Mouse (Mus musculus) heart, postnatal 0 days (tissue): ENCODE results near the gene Trnau1ap. TPM values are rescaled to one million over a fixed set of nuclear protein-coding genes. Genes with fewer than 3 reads are reported as not detected.

Experiments
- ATAC-seq: fragments of 200-750 bp; cut with Nextera tagmentation; 2 replicates; pipeline ENCODE4 v1.8.0; 2017; ENCODE audit warnings: low read depth, moderate number of reproducible peaks, moderate library complexity; ENCODE audit not compliant: insufficient read depth
- DNase-seq: peaks from one replicate; pipeline ENCODE4 v3.0.0-alpha.2; 2016; ENCODE audit warnings: low spot score
- H3K27ac ChIP-seq: fragments of 300-500 bp; sonication (generic); 2 replicates; pipeline ENCODE4 v1.5.1; 2014; ENCODE audit warnings: low read depth, mild to moderate bottlenecking
- H3K27me3 ChIP-seq: fragments of 300-500 bp; sonication (generic); 2 replicates; pipeline ENCODE4 v1.6.1; 2014; ENCODE audit warnings: low read length, mixed read lengths; ENCODE audit not compliant: control insufficient read depth, insufficient read depth
- H3K36me3 ChIP-seq: fragments of 300-500 bp; sonication (generic); replicated peaks from 2 replicates; pipeline ENCODE4 v1.6.1; 2014; ENCODE audit warnings: low read length, mixed read lengths; ENCODE audit not compliant: control insufficient read depth, insufficient read depth
- H3K4me1 ChIP-seq: fragments of 300-500 bp; sonication (generic); 2 replicates; pipeline ENCODE4 v1.6.1; 2014; ENCODE audit warnings: antibody characterized with exemption; ENCODE audit not compliant: control insufficient read depth, insufficient read depth
- H3K4me2 ChIP-seq: fragments of 300-500 bp; sonication (generic); 2 replicates; pipeline ENCODE4 v1.6.1; 2014; ENCODE audit warnings: low read depth, mild to moderate bottlenecking, low read length, moderate library complexity
- H3K4me3 ChIP-seq: fragments of 300-500 bp; sonication (generic); 2 replicates; pipeline ENCODE4 v1.5.1; 2014; ENCODE audit warnings: low read depth, low read length
- H3K9ac ChIP-seq: fragments of 300-500 bp; sonication (generic); replicated peaks from 2 replicates; pipeline ENCODE4 v1.6.1; 2014; ENCODE audit warnings: low read depth, low read length, mixed read lengths
- H3K9me3 ChIP-seq: fragments of 300-500 bp; sonication (generic); replicated peaks from 2 replicates; pipeline ENCODE4 v1.6.1; 2016; ENCODE audit warnings: low read length; ENCODE audit not compliant: control insufficient read depth
- CTCF ChIP-seq: IDR thresholded peaks from 2 replicates; pipeline ENCODE4 v1.5.1; 2016; ENCODE audit warnings: antibody characterized with exemption, control low read depth, low read depth
- EP300 ChIP-seq: IDR thresholded peaks from 2 replicates; pipeline ENCODE4 v1.6.1; 2016; ENCODE audit warnings: antibody characterized with exemption, low read depth
- WGBS: fragments of 180-500 bp; shearing (Covaris S2); extraction: QIAGEN DNeasy Blood & Tissue Kit; methylation state at CpG from one replicate; pipeline ENCODE4 v1.1.7; 2014; 5-methylcytosine and 5-hydroxymethylcytosine counted together
- polyA plus RNA-seq: library from polyadenylated mRNA; unstranded; fragments of >200 nt; fragmentation: Nextera tagmentation; extraction: Ambion mirVana; gene quantifications from 2 replicates; pipeline ENCODE4 v1.2.1, GENCODE M21; 2015
- total RNA-seq: library from RNA; depleted of rRNA; stranded (reverse); fragments of >200 nt; gene quantifications from 2 replicates; pipeline ENCODE4 v1.2.3, GENCODE M21; 2014; ENCODE audit warnings: low replicate concordance

Trnau1ap gene
- total and polyA plus RNA-seq, 2 experiments from 2014 or later = 51.3 to 63.2 TPM

- no peak for DNase-seq
- Histone ChIP-seq H3K9ac (no peak overlapping the region), H3K4me1 (peaks cover 10% of the 10 kb centered on the region), H3K4me2 (no peak overlapping the region), H3K36me3 (no peaks in the 10 kb centered on the region), H3K4me3 (no peak overlapping the region), H3K27me3 (no peaks in the 10 kb centered on the region), H3K27ac (no peak overlapping the region), H3K9me3 (no peaks in the 10 kb centered on the region)
- TF ChIP-seq EP300 (no peak), CTCF (no peak)
- 93% methylated on average over 3 of the region's 3 CpGs for WGBS
- ATAC-seq = no peak
Measured at GRCm38 (mm10) chr4:132275949-132276348, 53.4 kb downstream of the Trnau1ap start.

GRCm38 (mm10) chr4:132274156-132274862 is 55.0 kb downstream of the Trnau1ap start, which contains the start of gene Taf12:
Gene Taf12, plus strand, starts transcription at chr4:132274375.
- ATAC-seq (peak; percentile 92), DNase-seq (peak; percentile 94)
- 0 out of 2 replicates have a peak, but pooled peaks have one; percentile 80 for TF ChIP-seq EP300
- TF ChIP-seq CTCF = no peak
- Histone ChIP-seq H3K4me2 (peak within 1 kb of the TSS; percentile 83), H3K27me3 (no peaks in the 10 kb centered on the region), H3K36me3 (no peaks in the 10 kb centered on the region), H3K4me1 (peaks cover 10% of the 10 kb centered on the region), H3K9ac (peak within 1 kb of the TSS; percentile 94), H3K27ac (peak within 1 kb of the TSS; percentile 96), H3K9me3 (no peaks in the 10 kb centered on the region), H3K4me3 (peak within 1 kb of the TSS; percentile 83)
- under 1% methylated on average over 48 of the region's 48 CpGs for WGBS

GRCm38 (mm10) chr4:132273166-132273565 is 56.2 kb downstream of the Trnau1ap start:
- Histone ChIP-seq H3K9ac (no peak overlapping the region), H3K4me3 (no peak overlapping the region), H3K4me2 (peak overlapping the region; percentile 83; the same call in 1 of the 2 replicates), H3K27me3 (no peaks in the 10 kb centered on the region), H3K9me3 (no peaks in the 10 kb centered on the region), H3K27ac (no peak overlapping the region), H3K4me1 (peaks cover 10% of the 10 kb centered on the region), H3K36me3 (no peaks in the 10 kb centered on the region)
- 38% methylated on average over 2 of the region's 2 CpGs for WGBS
- DNase-seq (no peak), ATAC-seq (no peak)
- no peak for TF ChIP-seq CTCF
- no peak for TF ChIP-seq EP300

GRCm38 (mm10) chr4:132269740-132270560 is 59.4 kb downstream of the Trnau1ap start:
- H3K4me1 ChIP-seq = peaks cover 5% of the 10 kb centered on the region; the same call in 1 of the 2 replicates
- H3K9ac ChIP-seq = peak overlapping the region; percentile 67
- H3K27ac ChIP-seq = peak overlapping the region; percentile 97
- WGBS = under 1% methylated on average over 35 of the region's 35 CpGs
- TF ChIP-seq CTCF (peak; percentile 65), EP300 (peak; percentile 93)
- H3K4me3 ChIP-seq = peak overlapping the region; percentile 33
- H3K4me2 ChIP-seq = peak overlapping the region; percentile 63
- H3K27me3 ChIP-seq = no peaks in the 10 kb centered on the region
- no peaks in the 10 kb centered on the region for H3K9me3 ChIP-seq
- no peaks in the 10 kb centered on the region for H3K36me3 ChIP-seq
- ATAC-seq (peak; percentile 70), DNase-seq (peak; percentile 95)

GRCm38 (mm10) chr4:132268871-132269739 is 60.2 kb downstream of the Trnau1ap start:
- Histone ChIP-seq H3K9me3 (no peaks in the 10 kb centered on the region), H3K4me2 (no peak overlapping the region), H3K9ac (no peak overlapping the region), H3K27me3 (no peaks in the 10 kb centered on the region), H3K27ac (peak overlapping the region; percentile 97), H3K36me3 (no peaks in the 10 kb centered on the region), H3K4me3 (no peak overlapping the region), H3K4me1 (0 out of 2 replicates have a peak, but pooled peaks cover 4% of the 10 kb centered on the region)
- ATAC-seq (no peak), DNase-seq (no peak)
- TF ChIP-seq CTCF = peak; percentile 47
- no peak for TF ChIP-seq EP300
- 15% methylated on average over 6 of the region's 6 CpGs for WGBS
